ENCODE assay signal across 18 mouse cellular contexts in genomic region chr7:96655096-96655716, GRCm38 (mm10).
A peak's percentile ranks its signal among the peaks of the same experiment; 100 is the strongest.
DNase-seq lines count a peak whose midpoint lies in the region; ATAC-seq and TF ChIP-seq lines count a peak whose summit lies in the region.
"Had no signal": no experiment of that assay in that cellular context is flagged by ENCODE, and none has a peak within 500 bp of the region (broad histone marks: within the 10 kb centered on the region; RNA-seq: fewer than 3 reads in every experiment).

No protein-coding gene starts in this region.

- TF ChIP-seq CTCF in lung, postnatal 0 days (IDR thresholded peaks at IDR 0.05), result no peak

- no peaks in the 10 kb centered on the region for H3K9me3 ChIP-seq in forebrain, embryonic 10.5 days
- no peaks in the 10 kb centered on the region for H3K9me3 ChIP-seq in forebrain, embryonic 11.5 days (ENCODE audit: control insufficient read depth, low read length)
- no peaks in the 10 kb centered on the region for H3K9me3 ChIP-seq in midbrain, embryonic 10.5 days (replicated peaks)
- H3K9me3 ChIP-seq in midbrain, embryonic 15.5 days, result no peaks in the 10 kb centered on the region
- no peaks in the 10 kb centered on the region for H3K9me3 ChIP-seq in lung, postnatal 0 days (ENCODE audit: low read length)
- H3K9me3 ChIP-seq: forebrain, embryonic 15.5 days; heart, embryonic 12.5 days had no signal

- no peaks in the 10 kb centered on the region for H3K36me3 ChIP-seq in forebrain, embryonic 10.5 days (replicated peaks)
- no peaks in the 10 kb centered on the region for H3K36me3 ChIP-seq in forebrain, embryonic 11.5 days (ENCODE audit: control insufficient read depth, insufficient read depth, low read length)
- H3K36me3 ChIP-seq in midbrain, embryonic 10.5 days, result no peaks in the 10 kb centered on the region
- H3K36me3 ChIP-seq in midbrain, embryonic 15.5 days (replicated peaks), result no peaks in the 10 kb centered on the region
- H3K36me3 ChIP-seq in lung, postnatal 0 days (ENCODE audit: insufficient read depth, low read length), result no peaks in the 10 kb centered on the region
- H3K36me3 ChIP-seq: forebrain, embryonic 15.5 days; heart, embryonic 12.5 days had no signal

- no peak for TF ChIP-seq EP300 in lung, postnatal 0 days (IDR thresholded peaks at IDR 0.05)

- no peak overlapping the region for H3K4me2 ChIP-seq in forebrain, embryonic 11.5 days (ENCODE audit: low read depth, low read length, severe bottlenecking)
- no peak overlapping the region for H3K4me2 ChIP-seq in midbrain, embryonic 15.5 days
- H3K4me2 ChIP-seq in lung, postnatal 0 days (replicated peaks; ENCODE audit: low read depth, low read length), result no peak overlapping the region
- H3K4me2 ChIP-seq: forebrain, embryonic 15.5 days; heart, embryonic 12.5 days had no signal

- peaks cover 99% of the 10 kb centered on the region for H3K27me3 ChIP-seq in forebrain, embryonic 10.5 days (ENCODE audit: poor library complexity, severe bottlenecking)
- H3K27me3 ChIP-seq in forebrain, embryonic 11.5 days (ENCODE audit: control insufficient read depth, insufficient read depth, low read length), result peaks cover 3% of the 10 kb centered on the region; the same call in 1 of the 2 replicates
- peaks cover 96% of the 10 kb centered on the region for H3K27me3 ChIP-seq in midbrain, embryonic 10.5 days (ENCODE audit: low read depth, poor library complexity, severe bottlenecking)
- H3K27me3 ChIP-seq in midbrain, embryonic 15.5 days (replicated peaks), result 0 out of 2 replicates have a peak, but pooled peaks cover 3% of the 10 kb centered on the region
- no peaks in the 10 kb centered on the region for H3K27me3 ChIP-seq in lung, postnatal 0 days (replicated peaks; ENCODE audit: insufficient read depth, low read length)
- H3K27me3 ChIP-seq: forebrain, embryonic 15.5 days had no signal

- no peak overlapping the region; the same call in 1 of the 2 replicates for H3K4me3 ChIP-seq in forebrain, embryonic 10.5 days
- H3K4me3 ChIP-seq in forebrain, embryonic 11.5 days (ENCODE audit: low read depth, low read length), result no peak overlapping the region
- H3K4me3 ChIP-seq in midbrain, embryonic 10.5 days, result no peak overlapping the region
- no peak overlapping the region for H3K4me3 ChIP-seq in midbrain, embryonic 15.5 days
- no peak overlapping the region for H3K4me3 ChIP-seq in lung, postnatal 0 days (ENCODE audit: low read depth, low read length)
- H3K4me3 ChIP-seq: forebrain, embryonic 15.5 days; heart, embryonic 12.5 days had no signal

- WGBS in forebrain, embryonic 10.5 days, result 13% methylated on average over 3 of the region's 3 CpGs
- WGBS in forebrain, embryonic 11.5 days, result 23% methylated on average over 3 of the region's 3 CpGs
- 19% methylated on average over 3 of the region's 3 CpGs for WGBS in midbrain, embryonic 10.5 days
- 35% methylated on average over 3 of the region's 3 CpGs for WGBS in midbrain, embryonic 15.5 days
- WGBS in lung, postnatal 0 days, result 61% methylated on average over 3 of the region's 3 CpGs

- H3K27ac ChIP-seq in forebrain, embryonic 10.5 days, result peak overlapping the region; percentile 77
- no peak overlapping the region for H3K27ac ChIP-seq in forebrain, embryonic 11.5 days (ENCODE audit: low read depth, low read length)
- peak overlapping the region; percentile 72 for H3K27ac ChIP-seq in midbrain, embryonic 10.5 days (replicated peaks)
- no peak overlapping the region for H3K27ac ChIP-seq in midbrain, embryonic 15.5 days
- no peak overlapping the region for H3K27ac ChIP-seq in lung, postnatal 0 days (ENCODE audit: low read length)
- H3K27ac ChIP-seq: forebrain, embryonic 15.5 days; kidney, postnatal 0 days had no signal

- H3K9ac ChIP-seq in forebrain, embryonic 11.5 days (ENCODE audit: low read length), result no peak overlapping the region
- H3K9ac ChIP-seq in midbrain, embryonic 15.5 days, result no peak overlapping the region
- no peak overlapping the region for H3K9ac ChIP-seq in lung, postnatal 0 days (replicated peaks; ENCODE audit: low read depth)
- H3K9ac ChIP-seq: forebrain, embryonic 15.5 days; heart, embryonic 12.5 days had no signal

- peaks cover 94% of the 10 kb centered on the region for H3K4me1 ChIP-seq in forebrain, embryonic 10.5 days
- peaks cover 36% of the 10 kb centered on the region for H3K4me1 ChIP-seq in forebrain, embryonic 11.5 days (replicated peaks; ENCODE audit: control insufficient read depth, insufficient read depth, low read length)
- H3K4me1 ChIP-seq in midbrain, embryonic 10.5 days, result peaks cover 97% of the 10 kb centered on the region
- H3K4me1 ChIP-seq in midbrain, embryonic 15.5 days, result peaks cover 34% of the 10 kb centered on the region
- H3K4me1 ChIP-seq in lung, postnatal 0 days (ENCODE audit: insufficient read depth, low read depth, low read length), result no peaks in the 10 kb centered on the region

- no peak for DNase-seq in forebrain, embryonic 10.5 days (ENCODE audit: extremely low spot score, low spot score)
- DNase-seq in forebrain, embryonic 11.5 days (ENCODE audit: low spot score), result no peak
- no peak for DNase-seq in midbrain, embryonic 10.5 days (ENCODE audit: low spot score)
- DNase-seq in ZHBTc4 (ENCODE audit: low read depth, low spot score), result peak; percentile 94
- peak; percentile 45 for DNase-seq in mesoderm, embryonic 11.5 days (ENCODE audit: low read depth, low spot score)
- no peak for DNase-seq in lung, postnatal 0 days (ENCODE audit: low spot score)
- no peak for DNase-seq in right cerebral cortex, postnatal 25 days
- DNase-seq: adrenal gland, adult 8-10 months; cerebellum, adult 9-11 months; heart, postnatal 4 days; kidney, adult 18-20 months; lung, postnatal 10 days; spleen, adult 18-20 months; thymus, postnatal 36 days had no signal

- no peak for ATAC-seq in forebrain, embryonic 11.5 days (replicated peaks; ENCODE audit: low FRiP score)
- no peak for ATAC-seq in midbrain, embryonic 15.5 days (replicated peaks)
- ATAC-seq in lung, postnatal 0 days, result no peak
- ATAC-seq: forebrain, embryonic 15.5 days had no signal

Comparison
In these comparisons a context has a peak if more than half of its experiments do, and no peak if none do; other contexts are left out.
1. H3K27ac ChIP-seq: peak in forebrain, embryonic 10.5 days (single experiment) and midbrain, embryonic 10.5 days (single experiment); none in forebrain, embryonic 11.5 days (single experiment), midbrain, embryonic 15.5 days (single experiment) and lung, postnatal 0 days (single experiment).
2. DNase-seq: peak in ZHBTc4 (single experiment) and mesoderm, embryonic 11.5 days (single experiment); none in forebrain, embryonic 10.5 days (single experiment), forebrain, embryonic 11.5 days (single experiment), midbrain, embryonic 10.5 days (single experiment), lung, postnatal 0 days (single experiment) and right cerebral cortex, postnatal 25 days (single experiment).